Mouse (Mus musculus): ENCODE measurements at regions not wholly inside any gene's neighbourhood (a gene's known extent, or its start where the extent isn't known, plus 50 kb on each side); places are given as distances from the start of the nearest gene placed in this dataset.
"Not testable (repeated sequence)": the region's sequence is repeated elsewhere in the genome, so short reads cannot be mapped to it uniquely, and the experiment has no call there.

DNA sequence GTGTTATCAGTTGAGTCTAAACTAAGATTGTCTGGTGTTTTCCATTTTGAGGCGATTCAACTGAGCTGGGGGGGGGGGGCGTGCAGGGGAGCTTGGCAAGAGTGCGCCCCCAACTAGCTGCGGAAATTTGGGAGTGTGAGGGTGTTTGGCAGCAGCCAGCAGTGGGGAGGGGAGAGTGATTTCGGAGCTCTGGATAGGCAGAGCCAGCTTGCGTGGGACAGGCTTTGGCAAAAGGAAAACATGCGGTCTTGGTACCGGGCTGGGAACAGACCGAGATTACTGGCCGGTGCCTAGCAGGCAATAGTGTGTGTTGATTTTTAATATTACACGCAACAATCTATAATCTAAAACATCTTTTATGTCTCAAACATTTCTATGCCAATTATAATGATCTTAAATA is 199.4 kb upstream of the Cdk6 start:
- not testable (repeated sequence) for H3K36me3 ChIP-seq (ENCODE audit: control insufficient read depth, insufficient read depth, low read length); ATAC-seq (replicated peaks; ENCODE audit: low FRiP score); H3K9ac ChIP-seq (ENCODE audit: low read length); H3K4me1 ChIP-seq (replicated peaks; ENCODE audit: control insufficient read depth, insufficient read depth, low read length); H3K27ac ChIP-seq (ENCODE audit: low read depth, low read length); H3K27me3 ChIP-seq (ENCODE audit: control insufficient read depth, insufficient read depth, low read length); H3K9me3 ChIP-seq (ENCODE audit: control insufficient read depth, low read length); H3K4me3 ChIP-seq (ENCODE audit: low read depth, low read length); H3K4me2 ChIP-seq (ENCODE audit: low read depth, low read length, severe bottlenecking); DNase-seq (ENCODE audit: low spot score)
- 95% methylated on average over 11 of the region's 11 CpGs for WGBS

DNA sequence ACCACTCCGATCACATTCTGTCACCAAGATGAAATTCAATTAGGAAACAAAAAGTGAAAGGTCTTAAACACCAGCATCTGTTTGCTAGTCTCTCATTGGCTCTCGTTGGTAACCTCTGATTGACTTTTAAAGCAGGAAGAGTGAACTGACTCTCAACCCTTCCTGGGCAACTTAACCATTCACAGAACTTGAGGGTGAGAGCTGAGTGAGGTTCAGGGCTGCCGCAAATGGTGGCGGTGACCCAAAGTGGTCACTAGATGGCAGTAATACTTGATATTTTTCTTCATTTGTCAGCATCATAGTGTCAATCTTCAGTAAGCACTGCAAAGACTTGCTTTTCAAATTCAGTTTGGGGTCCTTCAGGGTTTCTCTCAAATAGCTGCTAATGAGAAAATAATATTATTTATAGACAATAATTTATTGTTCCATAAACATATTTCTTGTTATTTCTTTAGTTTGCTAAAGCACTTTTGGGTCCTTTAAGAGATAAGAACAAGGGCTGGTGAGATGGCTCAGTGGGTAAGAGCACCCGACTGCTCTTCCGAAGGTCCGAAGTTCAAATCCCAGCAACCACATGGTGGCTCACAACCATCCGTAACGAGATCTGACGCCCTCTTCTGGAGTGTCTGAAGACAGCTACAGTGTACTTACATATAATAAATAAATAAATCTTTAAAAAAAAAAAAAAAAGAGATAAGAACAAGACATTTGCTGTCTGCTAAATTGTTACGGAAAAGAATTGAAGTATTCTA is 194.6 kb upstream of the Cdk6 start:
- not testable (repeated sequence) for H3K27me3 ChIP-seq (ENCODE audit: control insufficient read depth, insufficient read depth, low read length); H3K4me3 ChIP-seq (ENCODE audit: low read depth, low read length); H3K27ac ChIP-seq (ENCODE audit: low read depth, low read length); H3K9ac ChIP-seq (ENCODE audit: low read length); DNase-seq (ENCODE audit: low spot score); H3K9me3 ChIP-seq (ENCODE audit: control insufficient read depth, low read length); H3K4me1 ChIP-seq (replicated peaks; ENCODE audit: control insufficient read depth, insufficient read depth, low read length); H3K4me2 ChIP-seq (ENCODE audit: low read depth, low read length, severe bottlenecking); H3K36me3 ChIP-seq (ENCODE audit: control insufficient read depth, insufficient read depth, low read length)
- 48% methylated on average over 8 of the region's 11 CpGs for WGBS
- ATAC-seq (replicated peaks; ENCODE audit: low FRiP score): peak; percentile 59

DNA sequence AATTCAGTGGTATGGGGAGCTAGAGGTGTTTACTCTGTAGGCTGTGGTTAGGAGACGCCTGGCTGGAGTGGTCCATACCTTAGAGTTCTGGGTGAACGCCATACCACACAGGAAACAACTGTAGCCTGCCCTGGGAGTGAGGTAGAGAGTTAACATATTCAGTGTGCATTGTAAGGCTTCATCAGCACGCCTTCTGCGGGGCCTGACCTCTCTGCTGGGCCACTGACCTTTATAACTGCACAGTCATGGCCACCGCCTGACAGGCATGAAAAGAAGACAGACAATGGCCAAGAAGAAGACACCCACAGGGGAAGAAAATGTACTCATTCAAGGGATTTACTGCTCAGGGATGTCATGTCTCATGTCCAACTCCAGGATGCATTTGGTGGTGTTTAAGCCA is 191.4 kb upstream of the Cdk6 start:
- not testable (repeated sequence) for H3K27ac ChIP-seq (ENCODE audit: low read depth, low read length); H3K27me3 ChIP-seq (ENCODE audit: control insufficient read depth, insufficient read depth, low read length); H3K9ac ChIP-seq (ENCODE audit: low read length); H3K4me1 ChIP-seq (replicated peaks; ENCODE audit: control insufficient read depth, insufficient read depth, low read length); H3K4me3 ChIP-seq (ENCODE audit: low read depth, low read length); ATAC-seq (replicated peaks; ENCODE audit: low FRiP score); H3K9me3 ChIP-seq (ENCODE audit: control insufficient read depth, low read length); DNase-seq (ENCODE audit: low spot score); H3K4me2 ChIP-seq (ENCODE audit: low read depth, low read length, severe bottlenecking); H3K36me3 ChIP-seq (ENCODE audit: control insufficient read depth, insufficient read depth, low read length)
- WGBS: 51% methylated on average over 5 of the region's 5 CpGs

DNA sequence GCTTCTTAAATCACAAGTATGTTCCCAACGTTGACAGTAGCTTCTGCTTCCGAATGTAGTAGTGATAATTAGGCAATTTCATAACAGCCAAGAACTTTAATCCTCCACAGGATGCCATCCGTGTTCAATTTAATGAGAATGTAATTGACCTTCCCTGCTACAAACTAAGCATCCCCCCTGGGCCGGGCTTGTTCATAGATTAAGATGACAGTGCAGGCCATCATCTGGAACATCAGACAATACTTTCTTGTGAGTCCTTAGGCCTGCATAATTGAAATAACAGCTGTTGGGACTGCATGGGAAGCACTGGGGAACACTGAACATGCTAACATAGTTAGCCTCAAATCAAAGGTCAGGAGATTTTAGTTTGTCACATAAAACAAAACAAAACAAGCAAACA is 190.5 kb upstream of the Cdk6 start:
- H3K27me3 ChIP-seq (ENCODE audit: control insufficient read depth, insufficient read depth, low read length); ATAC-seq (replicated peaks; ENCODE audit: low FRiP score); H3K4me3 ChIP-seq (ENCODE audit: low read depth, low read length); DNase-seq (ENCODE audit: low spot score); H3K36me3 ChIP-seq (ENCODE audit: control insufficient read depth, insufficient read depth, low read length); H3K9ac ChIP-seq (ENCODE audit: low read length); H3K4me2 ChIP-seq (ENCODE audit: low read depth, low read length, severe bottlenecking); H3K27ac ChIP-seq (ENCODE audit: low read depth, low read length); H3K9me3 ChIP-seq (ENCODE audit: control insufficient read depth, low read length); H3K4me1 ChIP-seq (replicated peaks; ENCODE audit: control insufficient read depth, insufficient read depth, low read length): not testable (repeated sequence)
- WGBS: 31% methylated on average over 4 of the region's 4 CpGs

DNA sequence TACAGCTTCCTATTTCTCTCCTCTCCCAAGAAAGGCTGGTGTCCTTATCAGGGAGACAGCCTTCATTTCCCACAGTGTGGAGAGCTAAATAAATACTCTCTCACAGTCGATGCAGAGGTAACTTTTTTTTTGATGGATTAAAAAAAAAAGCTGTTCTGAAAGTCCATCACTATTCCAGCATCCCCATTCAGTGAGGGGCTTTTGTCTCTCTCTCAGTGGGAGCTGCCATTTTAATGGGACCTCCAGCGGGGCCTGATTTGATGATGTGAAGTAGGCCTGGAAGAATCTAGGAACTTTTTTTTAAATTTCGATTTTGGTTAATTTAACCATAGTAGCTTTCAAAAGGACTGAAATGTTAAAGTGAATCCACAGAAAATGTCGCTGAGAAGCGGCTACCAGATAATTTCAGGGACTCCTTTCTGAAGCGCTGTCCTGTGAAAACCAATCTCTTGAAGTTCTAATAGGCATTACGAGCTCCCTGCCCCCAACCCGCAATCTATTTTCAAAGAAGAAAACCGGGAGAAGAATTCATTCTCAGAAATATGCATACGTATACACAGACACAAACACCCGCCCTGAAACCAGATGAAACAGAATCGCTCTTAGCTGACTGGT is 189.6 kb upstream of the Cdk6 start:
- not testable (repeated sequence) for H3K27me3 ChIP-seq (ENCODE audit: control insufficient read depth, insufficient read depth, low read length); H3K36me3 ChIP-seq (ENCODE audit: control insufficient read depth, insufficient read depth, low read length); H3K4me3 ChIP-seq (ENCODE audit: low read depth, low read length); H3K9me3 ChIP-seq (ENCODE audit: control insufficient read depth, low read length); H3K9ac ChIP-seq (ENCODE audit: low read length); H3K4me1 ChIP-seq (replicated peaks; ENCODE audit: control insufficient read depth, insufficient read depth, low read length)
- peak; percentile 52 for DNase-seq (ENCODE audit: low spot score)
- ATAC-seq (replicated peaks; ENCODE audit: low FRiP score): peak; percentile 72
- 1% methylated on average over 11 of the region's 12 CpGs for WGBS
- Histone ChIP-seq H3K27ac (ENCODE audit: low read depth, low read length) (peak overlapping the region; percentile 83), H3K4me2 (ENCODE audit: low read depth, low read length, severe bottlenecking) (peak overlapping the region; percentile 47)

- 24% methylated on average over 26 of the region's 26 CpGs for WGBS
- peak overlapping the region; percentile 47 for H3K4me2 ChIP-seq (ENCODE audit: low read depth, low read length, severe bottlenecking)
- DNase-seq (ENCODE audit: low spot score) (peak; percentile 74), ATAC-seq (replicated peaks; ENCODE audit: low FRiP score) (peak; percentile 84)
- H3K9me3 ChIP-seq (ENCODE audit: control insufficient read depth, low read length); H3K36me3 ChIP-seq (ENCODE audit: control insufficient read depth, insufficient read depth, low read length); H3K27me3 ChIP-seq (ENCODE audit: control insufficient read depth, insufficient read depth, low read length); H3K4me1 ChIP-seq (replicated peaks; ENCODE audit: control insufficient read depth, insufficient read depth, low read length): not testable (repeated sequence)
- H3K4me3 ChIP-seq (ENCODE audit: low read depth, low read length): peak overlapping the region; percentile 18; the same call in 1 of the 2 replicates
- peak overlapping the region; percentile 48 for H3K9ac ChIP-seq (ENCODE audit: low read length)
- H3K27ac ChIP-seq (ENCODE audit: low read depth, low read length): peak overlapping the region; percentile 83
Observed at GRCm38 (mm10) chr5:3152149-3152865, 189.0 kb upstream of the Cdk6 start.

- 82% methylated on average over 2 of the region's 2 CpGs for WGBS
- not testable (repeated sequence) for DNase-seq (ENCODE audit: low spot score); H3K9ac ChIP-seq (ENCODE audit: low read length); H3K9me3 ChIP-seq (ENCODE audit: control insufficient read depth, low read length); H3K4me3 ChIP-seq (ENCODE audit: low read depth, low read length); H3K36me3 ChIP-seq (ENCODE audit: control insufficient read depth, insufficient read depth, low read length); ATAC-seq (replicated peaks; ENCODE audit: low FRiP score); H3K27ac ChIP-seq (ENCODE audit: low read depth, low read length); H3K27me3 ChIP-seq (ENCODE audit: control insufficient read depth, insufficient read depth, low read length); H3K4me1 ChIP-seq (replicated peaks; ENCODE audit: control insufficient read depth, insufficient read depth, low read length); H3K4me2 ChIP-seq (ENCODE audit: low read depth, low read length, severe bottlenecking)
Observed at GRCm38 (mm10) chr5:3165511-3165910, 175.8 kb upstream of the Cdk6 start.

GRCm38 (mm10) chr5:3166496-3166895 is 174.8 kb upstream of the Cdk6 start:
- H3K9ac ChIP-seq (ENCODE audit: low read length); H3K36me3 ChIP-seq (ENCODE audit: control insufficient read depth, insufficient read depth, low read length); DNase-seq (ENCODE audit: low spot score); ATAC-seq (replicated peaks; ENCODE audit: low FRiP score); H3K4me1 ChIP-seq (replicated peaks; ENCODE audit: control insufficient read depth, insufficient read depth, low read length); H3K4me2 ChIP-seq (ENCODE audit: low read depth, low read length, severe bottlenecking); H3K4me3 ChIP-seq (ENCODE audit: low read depth, low read length); H3K27ac ChIP-seq (ENCODE audit: low read depth, low read length); H3K27me3 ChIP-seq (ENCODE audit: control insufficient read depth, insufficient read depth, low read length); H3K9me3 ChIP-seq (ENCODE audit: control insufficient read depth, low read length): not testable (repeated sequence)
- WGBS: 81% methylated on average over 2 of the region's 2 CpGs

Measured in forebrain, embryonic 11.5 days (tissue).